Mouse (Mus musculus) spleen, postnatal 4 days (tissue): ENCODE measurements around the gene Cacna1a.

Source experiments
- DNase-seq, 2 experiments: peaks; one replicate each; pipeline ENCODE4 v3.0.0; 2022; ENCODE audit warnings: low spot score in 2 of 2

Gene Cacna1a

GRCm38 (mm10) chr8:84413886-84414851, 25.9 kb downstream of the Cacna1a start:
- DNase-seq = no peak

DNA sequence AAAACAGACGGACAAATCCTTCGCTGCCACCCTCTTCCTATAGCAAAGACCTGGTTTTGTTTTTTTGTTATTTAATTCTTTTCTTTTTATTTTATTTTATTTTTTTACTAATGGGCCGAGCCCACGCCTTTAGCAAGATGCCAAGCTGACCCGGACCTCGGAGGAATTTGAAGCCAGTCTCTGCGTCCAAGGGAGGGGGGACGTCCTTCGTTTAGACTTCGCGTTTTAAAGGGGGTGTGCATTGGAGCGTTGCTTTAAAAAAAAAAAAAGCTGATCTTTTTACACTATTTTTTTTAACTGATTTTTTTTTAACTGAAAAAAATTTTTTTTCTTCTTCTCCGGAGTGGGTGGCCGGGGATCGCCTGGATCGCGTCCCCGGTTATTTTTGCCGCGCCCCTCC, 26.7 kb downstream of the Cacna1a start:
- DNase-seq = no peak

DNA sequence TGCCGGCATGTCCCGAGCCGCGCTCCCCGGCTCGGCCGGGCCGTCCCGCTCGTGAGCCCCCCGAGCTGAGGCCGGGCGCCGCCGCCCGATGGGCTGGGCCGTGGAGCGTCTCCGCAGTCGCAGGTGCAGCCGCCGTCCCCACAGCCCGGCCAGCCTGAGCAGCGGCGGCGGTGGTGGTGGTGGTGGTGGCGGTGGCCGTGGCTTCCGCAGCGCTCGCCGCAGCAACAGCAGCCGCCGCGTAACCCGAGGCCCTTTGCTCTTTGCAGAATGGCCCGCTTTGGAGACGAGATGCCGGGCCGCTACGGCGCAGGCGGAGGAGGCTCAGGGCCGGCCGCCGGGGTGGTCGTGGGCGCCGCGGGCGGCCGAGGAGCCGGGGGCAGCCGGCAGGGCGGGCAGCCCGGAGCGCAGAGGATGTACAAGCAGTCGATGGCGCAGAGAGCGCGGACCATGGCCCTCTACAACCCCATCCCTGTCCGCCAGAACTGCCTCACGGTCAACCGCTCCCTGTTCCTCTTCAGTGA, 27.2 kb downstream of the Cacna1a start:
- DNase-seq = no peak

GRCm38 (mm10) chr8:84416041-84416440, 27.8 kb downstream of the Cacna1a start:
- no peak for DNase-seq

GRCm38 (mm10) chr8:84416915-84417314, 28.7 kb downstream of the Cacna1a start:
- DNase-seq = no peak

- no peak for DNase-seq
These were observed 29.6 kb downstream of the Cacna1a start for GRCm38 (mm10) chr8:84417840-84418239.

DNA sequence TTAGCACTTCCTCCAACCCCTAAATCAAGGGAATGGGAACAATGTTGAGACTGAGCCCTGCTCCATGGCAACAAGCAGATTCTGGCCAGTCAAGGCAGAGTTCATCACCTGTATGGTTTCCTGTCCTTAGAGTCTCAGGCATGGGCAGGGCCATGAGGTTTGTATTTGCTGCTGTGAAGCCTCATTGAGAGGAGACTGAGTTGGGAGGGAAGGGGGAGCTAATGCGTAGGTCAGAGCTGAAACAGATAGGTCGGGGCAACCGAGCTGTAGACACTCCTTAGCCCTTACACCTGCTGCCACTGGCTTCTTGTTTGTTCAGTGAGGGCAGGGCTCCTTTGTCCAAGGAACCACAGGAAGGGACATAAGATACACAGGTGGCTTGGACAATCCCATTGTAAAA, 36.2 kb downstream of the Cacna1a start:
- no peak for DNase-seq

DNA sequence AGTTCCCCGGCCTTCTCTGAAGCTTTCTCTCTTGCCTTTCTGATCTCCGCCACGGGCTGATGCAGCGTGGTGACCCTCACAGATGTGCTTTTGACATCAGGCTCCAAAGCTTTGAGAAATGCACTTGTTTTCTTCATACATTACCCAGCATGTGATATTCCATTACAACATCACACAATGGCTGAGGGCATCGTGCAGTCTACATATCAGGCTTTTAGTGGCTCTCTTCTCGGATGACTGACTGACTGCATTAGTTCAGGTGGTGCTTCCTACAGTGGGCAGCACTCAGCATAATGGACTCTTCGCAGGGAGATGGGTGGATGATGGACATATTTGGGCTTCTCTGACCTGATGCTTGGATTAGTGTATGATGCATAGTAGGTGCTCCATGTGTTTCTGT, 37.8 kb downstream of the Cacna1a start:
- no peak for DNase-seq

DNA sequence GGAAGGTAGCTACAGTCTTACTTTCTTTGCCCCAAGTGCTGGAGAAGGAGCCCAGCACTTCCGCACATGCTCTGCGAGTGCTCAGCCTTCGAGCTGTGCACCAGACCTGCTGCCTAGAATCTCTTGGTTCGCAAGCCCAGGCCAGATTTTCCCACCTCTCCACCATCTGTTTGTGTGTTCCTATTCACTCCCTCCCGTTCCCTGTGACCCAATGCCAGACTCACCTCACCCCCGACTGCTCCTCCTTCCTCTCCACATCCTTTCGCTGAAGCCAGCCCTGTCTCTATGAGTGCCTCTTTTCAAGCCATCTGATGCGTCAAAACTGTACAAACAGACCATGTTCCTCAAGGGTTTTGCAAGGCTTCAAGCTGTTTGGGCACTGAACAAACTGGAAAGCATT, 38.3 kb downstream of the Cacna1a start:
- no peak for DNase-seq

DNA sequence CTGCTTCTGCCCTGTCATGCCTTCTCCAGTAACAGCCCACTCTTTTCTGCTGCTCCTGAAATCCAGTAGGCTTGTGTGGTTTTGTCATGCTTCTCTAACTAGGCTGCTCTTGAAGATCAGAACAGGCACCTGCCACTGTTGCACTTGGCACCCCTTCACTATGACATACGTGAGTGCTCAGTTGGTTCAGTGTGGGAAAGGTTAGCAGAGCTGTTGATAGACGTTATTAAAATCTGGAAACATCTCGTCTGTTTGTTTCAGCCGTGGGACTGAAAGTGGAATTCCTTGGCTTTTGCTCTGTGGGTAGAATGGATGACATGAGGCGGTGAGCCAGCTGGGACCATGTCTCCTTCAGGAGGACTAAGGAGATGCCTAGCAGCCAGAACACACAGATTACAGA, 39.8 kb downstream of the Cacna1a start:
- DNase-seq = no peak

DNA sequence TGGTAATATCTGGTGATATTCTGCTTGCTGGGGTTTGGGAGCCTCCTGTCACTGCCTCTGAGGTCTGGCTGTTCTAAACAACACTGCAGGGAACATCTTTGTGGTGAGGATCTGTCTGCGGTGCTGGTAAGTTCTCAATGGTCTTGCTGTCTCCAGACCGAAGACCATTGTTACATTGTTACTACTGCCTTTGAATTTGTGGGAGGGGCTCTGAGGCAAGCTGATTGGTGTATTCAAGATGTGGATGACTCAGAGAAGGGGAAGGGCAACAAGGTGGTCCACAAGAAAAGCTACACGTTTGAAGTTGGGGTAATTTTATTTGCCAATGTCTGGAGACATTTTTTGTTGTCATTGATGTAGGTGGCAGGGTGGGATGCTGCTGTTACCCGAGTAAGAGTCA, 40.8 kb downstream of the Cacna1a start:
- no peak for DNase-seq

DNA sequence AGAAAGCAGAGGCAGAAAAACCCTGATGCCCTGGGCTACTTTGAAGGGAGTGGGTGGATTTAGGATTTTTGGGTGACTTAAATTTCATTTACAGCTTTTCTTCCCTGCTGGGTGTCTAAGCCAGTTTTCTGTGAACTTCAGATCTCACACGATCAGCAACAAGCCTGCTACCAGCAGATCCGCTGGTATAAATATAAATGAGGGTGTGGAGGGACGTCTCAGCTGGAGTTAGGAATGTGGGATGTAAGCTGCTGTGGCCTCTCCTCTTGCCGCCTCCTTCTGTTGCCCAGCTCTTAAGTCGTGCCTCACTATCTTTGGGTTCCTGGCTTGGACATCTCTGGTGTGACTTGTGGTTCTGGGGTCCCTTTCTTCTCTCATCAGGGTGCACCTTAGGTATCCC, 41.3 kb downstream of the Cacna1a start:
- DNase-seq = no peak

GRCm38 (mm10) chr8:84435370-84435769, 47.1 kb downstream of the Cacna1a start:
- no peak for DNase-seq

GRCm38 (mm10) chr8:84439813-84440212, 51.6 kb downstream of the Cacna1a start:
- DNase-seq = no peak

- no peak for DNase-seq
These were observed 53.8 kb downstream of the Cacna1a start for GRCm38 (mm10) chr8:84442043-84442442.

GRCm38 (mm10) chr8:84446571-84446991, 58.3 kb downstream of the Cacna1a start:
- no peak for DNase-seq

GRCm38 (mm10) chr8:84454532-84454931, 66.3 kb downstream of the Cacna1a start:
- DNase-seq = peak; percentile 33 to 68

GRCm38 (mm10) chr8:84458853-84459252, 70.6 kb downstream of the Cacna1a start:
- DNase-seq = no peak

DNA sequence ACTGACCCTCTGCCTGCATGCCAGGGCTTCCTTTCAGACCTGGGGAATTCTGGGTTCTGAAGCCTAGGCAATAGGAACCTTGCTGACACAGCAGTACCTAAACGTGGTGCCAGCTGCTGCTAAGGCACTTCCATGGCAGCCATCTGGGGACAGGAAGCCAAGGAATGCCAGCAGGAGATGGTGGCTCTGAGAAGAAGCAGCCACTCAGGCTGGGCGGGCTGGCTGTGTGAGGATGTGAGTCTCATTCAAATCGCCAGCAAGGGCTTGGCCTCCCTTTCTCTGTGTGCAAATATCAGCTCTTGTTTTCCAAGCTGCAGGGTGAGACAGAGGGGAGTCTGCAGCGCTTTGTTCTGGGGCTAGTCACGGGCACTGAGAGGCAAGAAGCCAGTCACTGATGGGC, 71.0 kb downstream of the Cacna1a start:
- no peak for DNase-seq

- DNase-seq = no peak
These were observed 72.5 kb downstream of the Cacna1a start for GRCm38 (mm10) chr8:84460698-84461097.

- DNase-seq = no peak
These were observed 78.7 kb downstream of the Cacna1a start for GRCm38 (mm10) chr8:84466932-84467331.

GRCm38 (mm10) chr8:84469076-84469475, 80.8 kb downstream of the Cacna1a start:
- no peak for DNase-seq

DNA sequence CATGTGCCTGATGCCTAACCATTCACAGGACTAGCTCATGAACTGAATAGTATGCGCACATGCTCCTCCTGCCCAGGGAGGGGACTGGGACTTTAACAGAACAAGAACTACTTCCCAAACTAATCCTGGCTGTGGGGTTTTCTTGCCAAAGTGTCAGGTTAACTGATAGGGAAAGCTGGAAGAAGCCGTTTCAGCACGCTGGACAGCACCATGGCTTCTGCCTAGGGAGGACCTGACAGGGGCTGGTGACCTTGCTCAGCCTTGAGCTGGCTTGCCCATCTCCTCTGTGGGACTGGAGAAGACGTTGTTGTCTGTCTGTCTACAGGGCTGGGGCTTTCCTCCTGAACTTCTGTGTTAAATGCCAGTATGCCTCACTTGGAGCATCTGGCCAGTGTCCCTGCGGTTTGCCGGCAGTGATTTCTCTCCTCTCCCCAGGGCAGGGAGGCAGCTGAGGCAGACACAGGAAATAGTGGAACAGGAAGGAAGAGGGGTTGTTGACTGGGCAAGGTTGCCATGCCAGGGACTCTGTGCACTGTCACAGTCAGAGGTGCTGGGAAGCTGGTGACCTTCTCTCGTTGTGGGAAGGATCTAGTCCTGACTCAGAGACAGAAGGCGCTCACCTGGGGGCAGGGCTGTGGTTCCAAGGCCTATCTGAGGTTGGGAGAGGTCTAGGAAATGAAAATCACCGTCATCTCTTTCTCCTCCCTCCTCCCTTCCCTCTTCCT, 83.2 kb downstream of the Cacna1a start:
- DNase-seq = peak; percentile 15 to 70
